Mouse (Mus musculus) kidney, postnatal 0 days (tissue): Measurements from ENCODE around the gene Dlg1. TPM values are rescaled to one million over a fixed set of nuclear protein-coding genes. Genes with fewer than 3 reads are reported as not detected.
A peak's percentile ranks its signal among the peaks of the same experiment; 100 is the strongest.

Experiments used
- ATAC-seq: fragments of 200-750 bp; cut with Nextera tagmentation; replicated peaks from 2 replicates; pipeline ENCODE4 v1.8.0; 2017; ENCODE audit warnings: low read depth, moderate number of reproducible peaks, moderate TSS enrichment, moderate library complexity; ENCODE audit not compliant: low FRiP score
- DNase-seq: peaks from one replicate; pipeline ENCODE4 v3.0.0-alpha.2; 2016; ENCODE audit warnings: low spot score
- H3K27ac ChIP-seq: fragments of 300-500 bp; sonication (generic); 2 replicates; pipeline ENCODE4 v1.5.1; 2014; ENCODE audit warnings: mild to moderate bottlenecking
- H3K27me3 ChIP-seq: fragments of 300-500 bp; sonication (generic); 2 replicates; pipeline ENCODE4 v1.6.1; 2014; ENCODE audit warnings: low read length, mixed read lengths; ENCODE audit not compliant: insufficient read depth
- H3K36me3 ChIP-seq: fragments of 300-500 bp; sonication (generic); 2 replicates; pipeline ENCODE4 v1.6.1; 2014; ENCODE audit warnings: low read length, mixed read lengths; ENCODE audit not compliant: insufficient read depth
- H3K4me1 ChIP-seq: fragments of 300-500 bp; sonication (generic); replicated peaks from 2 replicates; pipeline ENCODE4 v1.6.1; 2014; ENCODE audit warnings: antibody characterized with exemption, low read length, mixed read lengths; ENCODE audit not compliant: insufficient read depth
- H3K4me2 ChIP-seq: fragments of 300-500 bp; sonication (generic); 2 replicates; pipeline ENCODE4 v1.6.1; 2014; ENCODE audit warnings: mild to moderate bottlenecking, low read length, moderate library complexity, mixed read lengths
- H3K4me3 ChIP-seq: fragments of 300-500 bp; sonication (generic); replicated peaks from 2 replicates; pipeline ENCODE4 v1.5.1; 2014; ENCODE audit warnings: low read depth, low read length
- H3K9ac ChIP-seq: fragments of 300-500 bp; sonication (generic); 2 replicates; pipeline ENCODE4 v1.6.1; 2014; ENCODE audit warnings: low read depth, low read length
- H3K9me3 ChIP-seq: fragments of 300-500 bp; sonication (generic); replicated peaks from 2 replicates; pipeline ENCODE4 v1.6.1; 2016; ENCODE audit warnings: low read length, inconsistent platforms, mixed read lengths
- CTCF ChIP-seq: IDR thresholded peaks from 2 replicates; pipeline ENCODE4 v1.5.1; 2016; ENCODE audit warnings: antibody characterized with exemption, low read depth, mild to moderate bottlenecking, moderate library complexity
- WGBS: fragments of 180-500 bp; shearing (Covaris S2); extraction: QIAGEN DNeasy Blood & Tissue Kit; methylation state at CpG from one replicate; pipeline ENCODE4 v1.1.7; 2014; 5-methylcytosine and 5-hydroxymethylcytosine counted together
- polyA plus RNA-seq: library from polyadenylated mRNA; unstranded; fragments of >200 nt; fragmentation: Nextera tagmentation; extraction: Ambion mirVana; gene quantifications from 2 replicates; pipeline ENCODE4 v1.2.1, GENCODE M21; 2015

Dlg1 gene
- polyA plus RNA-seq, 1 experiment from 2014 or later = 19.3 TPM

DNA sequence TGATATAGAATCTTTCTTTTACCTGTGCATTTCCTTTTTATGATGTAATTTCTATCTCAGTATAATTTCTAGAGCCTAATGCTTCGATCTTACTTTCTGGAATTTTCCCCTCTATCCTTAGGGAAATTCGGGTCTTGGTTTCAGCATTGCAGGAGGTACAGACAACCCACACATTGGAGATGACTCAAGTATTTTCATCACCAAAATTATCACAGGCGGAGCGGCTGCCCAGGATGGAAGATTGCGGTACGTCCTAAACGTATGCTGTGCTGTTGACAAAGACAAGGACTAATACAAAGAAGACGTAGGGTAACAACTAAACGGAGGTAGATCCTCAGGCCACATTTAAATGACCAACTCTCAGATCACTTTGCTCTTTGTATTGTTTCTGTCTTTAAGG lies 126.8 kb downstream of the Dlg1 start:
- no peak overlapping the region for H3K9ac ChIP-seq
- 97% methylated on average over 9 of the region's 9 CpGs for WGBS

DNA sequence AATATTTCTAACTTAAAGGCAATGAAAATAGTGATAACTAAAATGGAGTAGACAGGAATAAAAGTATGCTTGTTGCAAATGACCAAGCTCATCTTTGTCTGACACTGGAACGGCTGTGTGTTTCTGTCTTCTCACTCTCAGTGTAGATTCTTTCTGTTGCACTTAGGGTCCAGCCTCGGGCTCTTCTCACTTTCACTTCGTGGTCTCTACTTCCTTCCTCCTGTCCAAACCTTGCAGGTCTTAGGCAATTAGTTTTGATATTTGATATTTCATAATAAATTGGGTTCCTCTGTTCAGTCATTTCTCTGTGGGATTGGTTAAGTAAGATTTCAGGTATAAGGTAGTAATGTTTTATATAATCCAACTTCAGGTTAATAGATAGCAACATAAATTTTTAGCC lies 140.4 kb downstream of the Dlg1 start:
- Histone ChIP-seq H3K4me1 (no peaks in the 10 kb centered on the region), H3K9me3 (no peaks in the 10 kb centered on the region), H3K27me3 (no peaks in the 10 kb centered on the region), H3K27ac (no peak overlapping the region), H3K4me3 (no peak overlapping the region), H3K36me3 (peaks cover 17% of the 10 kb centered on the region), H3K9ac (no peak overlapping the region), H3K4me2 (no peak overlapping the region)
- ATAC-seq (no peak), DNase-seq (no peak)
- TF ChIP-seq CTCF = no peak
- 76% methylated on average over 3 of the region's 3 CpGs for WGBS

More for the DNA sequence above, 126.8 kb downstream of the Dlg1 start:
- H3K9me3 ChIP-seq = no peaks in the 10 kb centered on the region
- DNase-seq = no peak
- no peaks in the 10 kb centered on the region for H3K4me1 ChIP-seq
- TF ChIP-seq CTCF = no peak
- no peaks in the 10 kb centered on the region for H3K27me3 ChIP-seq
- no peak overlapping the region for H3K4me3 ChIP-seq
- peaks cover 12% of the 10 kb centered on the region; the same call in 1 of the 2 replicates for H3K36me3 ChIP-seq
- H3K27ac ChIP-seq = no peak overlapping the region
- H3K4me2 ChIP-seq = no peak overlapping the region
- ATAC-seq = no peak

- Histone ChIP-seq H3K4me1 (no peaks in the 10 kb centered on the region), H3K27ac (no peak overlapping the region), H3K27me3 (no peaks in the 10 kb centered on the region), H3K4me2 (no peak overlapping the region), H3K36me3 (0 out of 2 replicates have a peak, but pooled peaks cover 5% of the 10 kb centered on the region), H3K9ac (no peak overlapping the region), H3K4me3 (no peak overlapping the region), H3K9me3 (no peaks in the 10 kb centered on the region)
- ATAC-seq (no peak), DNase-seq (no peak)
- no peak for TF ChIP-seq CTCF
- WGBS = 79% methylated on average over 4 of the region's 4 CpGs
These were observed 162.8 kb downstream of the Dlg1 start for GRCm38 (mm10) chr16:31826049-31826448.

- Histone ChIP-seq H3K27ac (no peak overlapping the region), H3K4me3 (no peak overlapping the region), H3K27me3 (no peaks in the 10 kb centered on the region), H3K4me2 (no peak overlapping the region), H3K9ac (no peak overlapping the region), H3K36me3 (0 out of 2 replicates have a peak, but pooled peaks cover 5% of the 10 kb centered on the region), H3K4me1 (no peaks in the 10 kb centered on the region), H3K9me3 (no peaks in the 10 kb centered on the region)
- DNase-seq (no peak), ATAC-seq (no peak)
- WGBS = 82% methylated on average over 4 of the region's 4 CpGs
- TF ChIP-seq CTCF = no peak
These were observed 167.5 kb downstream of the Dlg1 start for GRCm38 (mm10) chr16:31830726-31831125.

- no peak for TF ChIP-seq CTCF
- H3K4me1 ChIP-seq = no peaks in the 10 kb centered on the region
- H3K27ac ChIP-seq = no peak overlapping the region
- no peak overlapping the region for H3K9ac ChIP-seq
- H3K4me2 ChIP-seq = no peak overlapping the region
- no peak for DNase-seq
- H3K4me3 ChIP-seq = no peak overlapping the region
- H3K27me3 ChIP-seq = no peaks in the 10 kb centered on the region
- ATAC-seq = no peak
- WGBS = 94% methylated on average over 10 of the region's 10 CpGs
- 0 out of 2 replicates have a peak, but pooled peaks cover 5% of the 10 kb centered on the region for H3K36me3 ChIP-seq
- H3K9me3 ChIP-seq = no peaks in the 10 kb centered on the region
These were observed 169.6 kb downstream of the Dlg1 start for GRCm38 (mm10) chr16:31832630-31833422.

- no peak overlapping the region for H3K4me3 ChIP-seq
- H3K27me3 ChIP-seq = no peaks in the 10 kb centered on the region
- H3K27ac ChIP-seq = 0 out of 2 replicates have a peak overlapping the region, but pooled peaks have one; percentile 36
- H3K9ac ChIP-seq = no peak overlapping the region
- peak; percentile 40 for DNase-seq
- no peak overlapping the region for H3K4me2 ChIP-seq
- 53% methylated on average over 7 of the region's 7 CpGs for WGBS
- 0 out of 2 replicates have a peak, but pooled peaks cover 9% of the 10 kb centered on the region for H3K36me3 ChIP-seq
- H3K9me3 ChIP-seq = no peaks in the 10 kb centered on the region
- no peaks in the 10 kb centered on the region for H3K4me1 ChIP-seq
- TF ChIP-seq CTCF = no peak
- no peak for ATAC-seq
These were observed 170.9 kb downstream of the Dlg1 start for GRCm38 (mm10) chr16:31834011-31834584.
